Mouse (Mus musculus): ENCODE results near the gene Capzb.

GRCm38 (mm10) chr4:139154576-139155307 is 38.0 kb upstream of the Capzb start:
- TF ChIP-seq CTCF (conservative IDR thresholded peaks at IDR 0.05; ENCODE audit: low read length) = no peak
- no peak for TF ChIP-seq NANOG (IDR thresholded peaks at IDR 0.05; ENCODE audit: borderline replicate concordance, low read length)
- no peak for TF ChIP-seq POU5F1 (IDR thresholded peaks at IDR 0.05; ENCODE audit: borderline replicate concordance, low read length)
